Mouse (Mus musculus) right cerebral cortex, postnatal 10 days (tissue): ENCODE data around the gene 9230112D13Rik.

Experiments used
- DNase-seq, 2 experiments: peaks; one replicate each; pipeline ENCODE4 v3.0.0; 2021; ENCODE audit warnings: low spot score in 2 of 2

9230112D13Rik gene

DNA sequence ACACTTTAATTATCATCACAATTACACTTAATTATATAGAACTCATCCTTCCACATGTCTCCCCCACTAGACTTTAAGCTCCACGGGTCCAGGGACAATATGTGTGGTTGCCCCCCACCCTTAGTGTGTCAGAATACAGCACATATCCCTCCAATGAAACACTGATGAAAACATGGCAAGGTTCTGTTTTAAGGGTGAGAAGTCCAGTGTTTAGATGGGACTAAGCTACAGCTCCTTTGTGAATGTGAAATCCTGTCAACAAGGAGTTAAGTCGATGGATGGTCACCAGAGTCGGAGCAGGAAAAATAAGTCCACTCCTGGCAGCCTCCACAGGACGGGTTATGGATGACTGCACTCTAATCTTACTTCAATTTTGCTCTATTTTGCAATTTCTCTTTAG, 22.3 kb downstream of the 9230112D13Rik start:
- DNase-seq = no peak

DNA sequence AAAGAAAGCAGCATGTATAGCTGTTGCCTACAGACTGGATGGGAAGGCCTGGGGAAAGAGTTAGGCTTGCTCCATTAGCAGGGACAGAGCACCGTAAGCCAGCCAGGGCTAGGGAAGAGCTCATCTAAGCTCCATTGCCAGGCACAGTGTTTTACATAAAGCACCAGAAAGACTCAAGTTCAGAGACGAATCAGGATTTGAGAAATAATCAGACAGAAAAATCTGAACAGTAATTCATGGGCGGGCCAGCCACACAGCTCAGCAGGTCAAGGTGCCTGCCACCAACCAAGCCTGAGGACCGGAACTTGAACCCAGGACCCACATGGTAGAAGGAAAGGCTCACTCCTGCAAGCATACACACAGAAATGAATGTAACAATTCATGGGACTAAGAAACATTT, 22.9 kb downstream of the 9230112D13Rik start:
- no peak for DNase-seq

DNA sequence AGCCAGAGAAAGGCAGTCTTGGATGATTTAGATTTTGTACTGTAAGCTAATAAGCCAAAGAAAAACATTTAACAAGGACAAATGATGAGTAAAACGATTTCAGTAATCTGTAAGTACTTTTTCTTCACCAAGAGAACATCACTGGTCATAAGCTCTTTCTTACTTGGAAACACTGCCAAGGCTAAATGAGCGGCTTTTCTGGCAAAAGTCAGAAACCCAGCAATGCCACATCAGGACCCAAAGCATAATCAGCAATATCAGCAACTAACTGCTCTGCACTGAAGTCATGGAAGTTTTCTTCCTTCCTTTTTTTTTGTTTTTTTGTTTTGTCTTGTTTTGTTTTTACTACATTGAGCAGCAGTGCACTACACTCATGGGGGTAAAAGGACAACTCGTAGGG, 25.3 kb downstream of the 9230112D13Rik start:
- DNase-seq = no peak

DNA sequence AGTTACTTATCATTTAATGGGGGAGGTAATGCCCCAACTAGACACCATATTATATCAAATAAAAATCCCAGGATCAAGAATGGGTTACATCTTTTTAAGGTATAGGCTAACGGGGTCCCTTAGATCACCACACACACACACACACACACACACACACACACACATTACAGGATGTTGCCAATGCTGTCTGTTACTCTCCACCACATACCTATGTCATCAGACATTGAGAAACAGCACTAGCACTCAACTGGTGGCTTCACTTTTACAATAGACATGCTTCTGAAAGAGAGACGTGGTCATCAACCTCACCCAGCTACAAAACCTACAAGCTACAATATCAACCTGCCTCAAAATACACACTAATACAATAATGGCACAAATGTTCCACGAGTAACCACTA, 28.9 kb downstream of the 9230112D13Rik start:
- DNase-seq = no peak

DNA sequence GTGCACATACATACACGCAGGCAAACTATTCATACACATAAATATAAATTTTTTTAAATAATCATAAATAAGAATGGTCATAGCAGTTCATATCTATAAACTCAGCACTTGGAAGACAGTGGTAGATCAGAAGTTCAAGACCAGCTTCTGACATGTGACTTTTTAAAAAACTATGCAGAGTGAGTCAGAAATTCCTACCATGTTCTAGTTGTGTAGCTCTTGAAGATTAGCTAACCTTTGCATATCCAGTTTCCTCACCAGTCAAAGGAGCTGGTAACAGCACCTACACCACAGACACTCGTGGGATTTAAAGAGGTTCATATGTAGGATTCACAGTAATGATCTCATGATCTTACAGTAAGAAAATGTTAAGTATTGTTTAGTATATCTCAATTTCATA, 29.9 kb downstream of the 9230112D13Rik start:
- no peak for DNase-seq

DNA sequence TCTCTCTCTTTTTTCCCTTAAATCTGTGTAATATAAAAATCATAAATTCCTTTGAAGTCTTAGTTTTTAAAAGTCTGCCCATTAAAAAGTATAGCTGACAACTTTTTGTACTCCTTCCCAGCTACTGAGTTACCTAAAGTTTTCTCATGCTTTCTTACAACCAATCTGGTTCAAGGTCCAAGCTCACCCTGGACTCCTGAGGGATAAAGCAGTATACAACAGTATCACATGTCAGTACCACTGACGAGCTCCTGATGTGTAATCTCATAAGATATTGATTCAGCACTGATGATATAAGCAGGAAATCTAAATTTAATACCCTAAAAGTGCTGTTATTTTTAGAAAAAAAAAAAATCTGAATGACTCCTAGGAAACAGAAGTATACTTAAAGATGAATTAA, 31.6 kb downstream of the 9230112D13Rik start:
- DNase-seq = no peak

DNA sequence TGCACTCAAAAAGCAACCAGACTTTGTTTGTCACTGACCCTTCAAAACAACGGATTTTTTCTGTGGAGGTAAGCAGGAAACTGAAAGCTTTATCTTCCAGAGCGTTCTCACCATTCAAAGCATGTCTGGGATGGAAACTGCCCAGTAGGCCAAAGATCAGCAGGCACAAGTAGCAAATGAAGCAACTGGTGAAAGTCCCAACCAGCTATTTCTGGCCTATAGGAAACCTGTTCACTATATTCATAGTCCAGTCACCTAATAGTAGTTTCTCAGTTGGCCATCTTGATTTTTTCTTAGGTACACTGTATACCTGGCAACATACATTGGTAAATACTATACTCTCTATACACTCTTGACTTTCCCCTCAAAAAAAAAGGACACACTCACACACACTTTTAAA, 32.7 kb downstream of the 9230112D13Rik start:
- no peak for DNase-seq

DNA sequence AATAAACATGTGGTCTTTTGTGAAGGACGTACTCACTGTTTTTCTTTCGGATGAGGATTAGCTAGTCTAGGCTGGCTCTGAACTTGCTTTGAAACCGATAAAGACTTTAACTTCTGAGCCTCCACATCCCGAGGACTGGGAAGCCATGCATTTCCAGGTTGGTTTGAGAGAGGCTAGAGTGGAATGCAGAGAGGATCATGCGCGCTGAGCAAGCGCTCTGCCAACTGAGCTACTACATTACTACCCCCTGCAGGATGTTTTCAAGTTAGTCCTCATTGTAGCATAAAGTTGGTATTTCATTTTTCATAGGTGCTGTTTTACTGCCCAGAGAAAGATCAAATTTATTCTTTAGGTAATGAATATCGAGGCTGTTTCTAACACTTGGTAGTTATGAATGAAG, 36.4 kb downstream of the 9230112D13Rik start:
- DNase-seq = no peak

DNA sequence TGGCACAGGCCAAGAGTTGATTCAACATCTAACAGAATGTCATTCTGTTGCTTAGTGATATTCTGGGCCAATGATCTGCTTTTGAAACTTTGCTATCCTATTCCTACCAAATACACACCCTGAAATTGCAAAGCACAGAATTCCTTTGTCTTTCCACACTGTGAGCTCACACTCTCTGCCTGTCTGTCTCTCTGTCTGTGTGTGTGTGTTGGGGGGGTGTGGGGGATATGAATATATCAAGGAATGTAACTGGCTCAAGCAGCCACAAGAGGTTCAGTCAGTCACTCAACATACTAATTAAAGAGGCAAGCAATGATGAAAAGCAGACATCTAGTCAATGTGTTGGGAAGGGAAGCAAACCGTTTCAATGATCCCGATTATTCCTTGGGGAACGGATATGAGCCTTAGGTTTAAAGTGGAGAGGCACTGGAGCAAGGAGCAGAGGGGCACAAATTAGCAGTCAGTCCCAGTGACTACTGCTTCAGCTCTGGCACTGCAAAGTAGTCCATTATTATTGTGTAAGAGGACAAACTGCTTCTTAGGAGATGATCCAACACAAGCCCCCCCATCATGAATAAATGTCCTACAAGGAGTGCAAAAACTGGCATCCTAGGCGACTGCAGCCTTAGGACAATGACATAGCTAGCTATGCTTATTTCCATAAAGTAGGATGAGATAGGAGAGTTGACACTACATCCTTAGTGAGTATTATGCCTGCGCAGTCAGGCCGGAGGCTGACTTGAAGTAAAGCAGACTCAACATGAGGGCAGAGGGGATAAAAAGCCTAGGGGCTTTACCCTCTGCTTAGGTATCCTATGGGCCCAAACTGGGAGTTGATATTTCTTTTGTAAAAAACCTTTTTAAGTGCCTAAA, 38.9 kb downstream of the 9230112D13Rik start:
- no peak for DNase-seq

DNA sequence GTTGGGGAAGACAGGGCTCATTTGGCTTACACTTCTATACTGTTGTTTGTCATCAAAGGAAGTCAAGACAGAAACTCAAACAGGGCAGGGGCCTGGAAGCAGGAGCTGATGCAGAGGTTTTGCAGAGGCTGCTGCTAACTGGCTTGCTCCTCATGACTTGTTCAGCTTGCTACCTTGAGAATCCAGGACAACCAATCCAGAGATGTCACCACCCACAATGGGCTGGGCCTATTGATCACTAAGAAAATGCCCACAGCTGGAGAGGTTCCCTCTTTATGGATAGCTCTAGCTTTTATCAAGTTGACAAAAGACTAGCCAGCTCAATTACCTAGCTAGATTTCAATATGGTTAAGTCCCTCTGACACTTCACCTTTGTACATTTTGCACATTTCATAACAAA, 51.0 kb downstream of the 9230112D13Rik start:
- DNase-seq = no peak

DNA sequence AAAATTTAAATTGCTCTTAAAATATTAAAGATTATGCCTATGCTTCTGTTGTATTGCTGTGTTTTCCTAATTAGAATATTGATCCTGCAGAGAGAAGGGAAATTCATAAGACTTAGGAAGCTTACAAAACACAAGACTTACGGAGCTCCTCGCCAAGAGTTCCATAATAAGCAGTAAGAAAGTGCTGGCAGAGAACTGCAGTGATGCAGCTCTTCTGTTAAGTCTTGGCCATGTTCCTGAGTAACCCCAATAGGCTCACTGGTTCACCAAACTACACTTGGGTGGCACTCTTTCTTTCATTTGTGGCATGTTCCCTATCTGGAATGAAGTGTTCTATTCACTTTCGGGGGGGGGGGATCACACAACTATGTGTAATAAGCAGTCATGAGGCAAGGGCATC, 56.3 kb downstream of the 9230112D13Rik start:
- no peak for DNase-seq
